ENCODE assay signal across 10 mouse cellular contexts in genomic region chr3:127913885-127914709, GRCm38 (mm10). TPM values are rescaled to one million over a fixed set of nuclear protein-coding genes. Genes with fewer than 3 reads are reported as not detected.
DNase-seq lines count a peak whose midpoint lies in the region; ATAC-seq and TF ChIP-seq lines count a peak whose summit lies in the region.
"Had no signal": no experiment of that assay in that cellular context is flagged by ENCODE, and none has a peak within 500 bp of the region (broad histone marks: within the 10 kb centered on the region; RNA-seq: fewer than 3 reads in every experiment).

No protein-coding gene starts in this region.

- H3K9ac ChIP-seq in embryonic facial prominence, embryonic 14.5 days (ENCODE audit: low read depth, low read length) = no peak overlapping the region
- no peak overlapping the region for H3K9ac ChIP-seq in intestine, embryonic 16.5 days (ENCODE audit: low read depth, low read length)
- no peak overlapping the region for H3K9ac ChIP-seq in midbrain, postnatal 0 days (replicated peaks; ENCODE audit: low read length, poor library complexity, severe bottlenecking)
- H3K9ac ChIP-seq in kidney, embryonic 14.5 days (ENCODE audit: low read depth, low read length) = no peak overlapping the region

- H3K27ac ChIP-seq in left cerebral cortex, adult 2 months = no peak overlapping the region
- 0 out of 2 replicates have a peak overlapping the region, but pooled peaks have one; percentile 4 for H3K27ac ChIP-seq in embryonic facial prominence, embryonic 14.5 days (replicated peaks; ENCODE audit: low read depth, low read length)
- H3K27ac ChIP-seq in intestine, embryonic 16.5 days (ENCODE audit: low read length) = peak overlapping the region; percentile 60
- no peak overlapping the region for H3K27ac ChIP-seq in midbrain, postnatal 0 days (ENCODE audit: low read depth, low read length)
- no peak overlapping the region for H3K27ac ChIP-seq in kidney, embryonic 14.5 days (ENCODE audit: low read depth, low read length)

- H3K4me1 ChIP-seq in embryonic facial prominence, embryonic 14.5 days (ENCODE audit: control insufficient read depth, insufficient read depth, low read length) = peaks cover 13% of the 10 kb centered on the region; the same call in 1 of the 2 replicates
- H3K4me1 ChIP-seq in intestine, embryonic 16.5 days (ENCODE audit: control insufficient read depth, insufficient read depth, low read length) = 0 out of 2 replicates have a peak, but pooled peaks cover 3% of the 10 kb centered on the region
- H3K4me1 ChIP-seq in midbrain, postnatal 0 days (ENCODE audit: insufficient read depth, low read length) = no peaks in the 10 kb centered on the region
- no peaks in the 10 kb centered on the region for H3K4me1 ChIP-seq in kidney, embryonic 14.5 days (ENCODE audit: control insufficient read depth, insufficient read depth, low read length)

- H3K4me2 ChIP-seq in embryonic facial prominence, embryonic 14.5 days (ENCODE audit: low read depth, low read length) = peak overlapping the region; percentile 45
- peak overlapping the region; percentile 35; the same call in 1 of the 2 replicates for H3K4me2 ChIP-seq in intestine, embryonic 16.5 days (ENCODE audit: low read depth, low read length)
- peak overlapping the region; percentile 8; the same call in 1 of the 2 replicates for H3K4me2 ChIP-seq in midbrain, postnatal 0 days (ENCODE audit: low read depth, low read length, poor library complexity, severe bottlenecking)
- no peak overlapping the region for H3K4me2 ChIP-seq in kidney, embryonic 14.5 days (replicated peaks; ENCODE audit: low read depth, low read length)

- 15% methylated on average over 16 of the region's 16 CpGs for WGBS in embryonic facial prominence, embryonic 14.5 days
- WGBS in intestine, embryonic 16.5 days = 35% methylated on average over 16 of the region's 16 CpGs
- WGBS in midbrain, postnatal 0 days = 44% methylated on average over 16 of the region's 16 CpGs
- WGBS in kidney, embryonic 14.5 days = 71% methylated on average over 16 of the region's 16 CpGs

- no peaks in the 10 kb centered on the region for H3K36me3 ChIP-seq in embryonic facial prominence, embryonic 14.5 days (ENCODE audit: control insufficient read depth, insufficient read depth, low read length)
- H3K36me3 ChIP-seq in intestine, embryonic 16.5 days (ENCODE audit: control insufficient read depth, insufficient read depth, low read length) = no peaks in the 10 kb centered on the region
- no peaks in the 10 kb centered on the region for H3K36me3 ChIP-seq in midbrain, postnatal 0 days (ENCODE audit: insufficient read depth, low read length)
- no peaks in the 10 kb centered on the region for H3K36me3 ChIP-seq in kidney, embryonic 14.5 days (ENCODE audit: control insufficient read depth, insufficient read depth, low read length)

- H3K4me3 ChIP-seq in left cerebral cortex, adult 2 months = peak overlapping the region; percentile 30
- peak overlapping the region; percentile 15; the same call in 1 of the 2 replicates for H3K4me3 ChIP-seq in embryonic facial prominence, embryonic 14.5 days (ENCODE audit: low read depth, low read length)
- no peak overlapping the region for H3K4me3 ChIP-seq in intestine, embryonic 16.5 days (ENCODE audit: low read length)
- H3K4me3 ChIP-seq in midbrain, postnatal 0 days (ENCODE audit: low read depth, low read length) = no peak overlapping the region
- H3K4me3 ChIP-seq in kidney, embryonic 14.5 days (ENCODE audit: low read length) = no peak overlapping the region

- DNase-seq in left cerebral cortex, adult 2 months (ENCODE audit: extremely low spot score in 1 of 2, low spot score in 2 of 2) = no peak
- DNase-seq in left cerebral cortex, postnatal 10 days (ENCODE audit: extremely low spot score in 1 of 2, low spot score in 2 of 2) = no peak
- peak; percentile 47 for DNase-seq in embryonic facial prominence, embryonic 14.5 days (ENCODE audit: low spot score)
- DNase-seq in midbrain, postnatal 0 days (ENCODE audit: low spot score) = peak; percentile 5
- no peak for DNase-seq in urinary bladder, postnatal 10 days (ENCODE audit: low spot score)
- no peak for DNase-seq in frontal cortex, postnatal 14 days (ENCODE audit: low spot score in 2 of 2)
- DNase-seq: cerebellum, adult 11 months; gastrocnemius, postnatal 14 days had no signal

- no peak for TF ChIP-seq CTCF in left cerebral cortex, adult 2 months (IDR thresholded peaks at IDR 0.05)
- no peak for TF ChIP-seq CTCF in midbrain, postnatal 0 days (IDR thresholded peaks at IDR 0.05)

- intact Hi-C loops in left cerebral cortex, adult 2 months (cut with DNase I) = no loop called here
- intact Hi-C loops in left cerebral cortex, postnatal 10 days (cut with DNase I) = no loop called here

- H3K27me3 ChIP-seq in embryonic facial prominence, embryonic 14.5 days (replicated peaks; ENCODE audit: control insufficient read depth, insufficient read depth, low read length) = no peaks in the 10 kb centered on the region
- H3K27me3 ChIP-seq in intestine, embryonic 16.5 days (replicated peaks; ENCODE audit: control insufficient read depth, insufficient read depth, low read length) = no peaks in the 10 kb centered on the region
- no peaks in the 10 kb centered on the region for H3K27me3 ChIP-seq in midbrain, postnatal 0 days (ENCODE audit: insufficient read depth, low read length)
- no peaks in the 10 kb centered on the region for H3K27me3 ChIP-seq in kidney, embryonic 14.5 days (ENCODE audit: control insufficient read depth, insufficient read depth, low read length)

- ATAC-seq in embryonic facial prominence, embryonic 14.5 days (ENCODE audit: low read depth) = no peak
- ATAC-seq in intestine, embryonic 16.5 days = peak; percentile 79; the same call in 1 of the 2 replicates
- no peak for ATAC-seq in midbrain, postnatal 0 days (ENCODE audit: low FRiP score)
- ATAC-seq in kidney, embryonic 14.5 days (ENCODE audit: low FRiP score, low TSS enrichment) = no peak

- H3K9me3 ChIP-seq in embryonic facial prominence, embryonic 14.5 days (ENCODE audit: control insufficient read depth, low read length) = 0 out of 2 replicates have a peak, but pooled peaks cover 1% of the 10 kb centered on the region
- H3K9me3 ChIP-seq in intestine, embryonic 16.5 days (ENCODE audit: control insufficient read depth, low read length) = no peaks in the 10 kb centered on the region
- no peaks in the 10 kb centered on the region for H3K9me3 ChIP-seq in midbrain, postnatal 0 days (ENCODE audit: low read length)
- H3K9me3 ChIP-seq in kidney, embryonic 14.5 days (ENCODE audit: control insufficient read depth, low read length) = 0 out of 2 replicates have a peak, but pooled peaks cover under 1% of the 10 kb centered on the region

RNA-seq across cellular contexts. Expression of gene Fam241a, which starts 18.0 kb away (rescaled TPM):
- total RNA-seq in left cerebral cortex, adult 2 months (2021) = 1 to 10 TPM; 3.2 to 3.8 TPM
- total RNA-seq in left cerebral cortex, postnatal 10 days (2021) = 1 to 10 TPM; 7.1 to 7.8 TPM
- polyA plus RNA-seq in embryonic facial prominence, embryonic 14.5 days (2014; fragmentation: Nextera tagmentation; extraction: Ambion mirVana) = 9.9 and 10.1 TPM in 2 replicates
- polyA plus RNA-seq in intestine, embryonic 16.5 days (2015; fragmentation: Nextera tagmentation; extraction: Ambion mirVana) = 3.0 and 8.9 TPM in 2 replicates
- total RNA-seq in midbrain, postnatal 0 days (2014; rRNA removed) = 4.7 and 8.7 TPM in 2 replicates
- 6.6 and 7.9 TPM in 2 replicates for polyA plus RNA-seq in midbrain, postnatal 0 days (2015; fragmentation: Nextera tagmentation; extraction: Ambion mirVana)
- 5.8 and 6.7 TPM in 2 replicates for polyA plus RNA-seq in kidney, embryonic 14.5 days (2014; fragmentation: Nextera tagmentation; extraction: Ambion mirVana)

Comparison
In these comparisons a context has a peak if more than half of its experiments do, and no peak if none do; other contexts are left out.
1. DNase-seq: peak in embryonic facial prominence, embryonic 14.5 days (single experiment) and midbrain, postnatal 0 days (single experiment); none in left cerebral cortex, adult 2 months (0 of 2), left cerebral cortex, postnatal 10 days (0 of 2), urinary bladder, postnatal 10 days (single experiment) and frontal cortex, postnatal 14 days (0 of 2).
2. H3K27ac ChIP-seq: peak in embryonic facial prominence, embryonic 14.5 days (single experiment) and intestine, embryonic 16.5 days (single experiment); none in left cerebral cortex, adult 2 months (single experiment), midbrain, postnatal 0 days (single experiment) and kidney, embryonic 14.5 days (single experiment).
3. H3K4me3 ChIP-seq: peak in left cerebral cortex, adult 2 months (single experiment) and embryonic facial prominence, embryonic 14.5 days (single experiment); none in intestine, embryonic 16.5 days (single experiment), midbrain, postnatal 0 days (single experiment) and kidney, embryonic 14.5 days (single experiment).